Mouse (Mus musculus): Measurements from ENCODE around the gene Trip6. TPM values are rescaled to one million over a fixed set of nuclear protein-coding genes. Genes with fewer than 3 reads are reported as not detected.
A peak's percentile ranks its signal among the peaks of the same experiment; 100 is the strongest.

Trip6 gene
- polyA plus RNA-seq, 2 experiments, result 4.9 to 7.2 TPM

DNA sequence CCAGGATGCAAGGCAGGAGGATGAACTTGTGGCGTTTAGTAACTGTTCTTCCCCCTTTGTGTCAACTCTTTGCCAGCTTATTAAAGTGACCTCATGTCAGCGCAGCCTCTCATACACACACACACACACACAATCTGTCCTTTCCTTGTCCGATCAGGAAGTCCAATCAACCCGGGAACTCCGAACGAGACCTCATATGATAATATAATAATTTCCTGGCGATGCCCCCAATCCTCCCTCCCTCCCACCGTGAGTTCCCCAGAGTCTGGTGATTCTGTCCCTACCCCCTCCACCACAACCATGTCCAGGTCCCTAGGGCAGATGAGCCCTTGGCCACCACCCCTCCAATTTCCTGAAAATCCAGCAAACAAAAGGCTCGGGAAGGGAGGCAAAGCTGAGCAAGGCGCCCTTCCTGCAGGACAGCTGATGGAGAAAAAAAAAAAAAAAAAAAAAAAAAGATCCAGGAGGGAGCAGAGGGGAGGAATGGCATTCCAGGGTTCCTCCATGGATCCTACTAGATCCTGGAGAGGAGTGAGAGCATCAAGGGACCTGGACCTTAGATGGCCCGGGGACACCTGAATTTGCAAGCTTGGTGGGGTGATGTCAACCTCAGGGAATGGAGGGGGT lies 24.6 kb upstream of the Trip6 start:
- no peak overlapping the region for H3K27ac ChIP-seq

DNA sequence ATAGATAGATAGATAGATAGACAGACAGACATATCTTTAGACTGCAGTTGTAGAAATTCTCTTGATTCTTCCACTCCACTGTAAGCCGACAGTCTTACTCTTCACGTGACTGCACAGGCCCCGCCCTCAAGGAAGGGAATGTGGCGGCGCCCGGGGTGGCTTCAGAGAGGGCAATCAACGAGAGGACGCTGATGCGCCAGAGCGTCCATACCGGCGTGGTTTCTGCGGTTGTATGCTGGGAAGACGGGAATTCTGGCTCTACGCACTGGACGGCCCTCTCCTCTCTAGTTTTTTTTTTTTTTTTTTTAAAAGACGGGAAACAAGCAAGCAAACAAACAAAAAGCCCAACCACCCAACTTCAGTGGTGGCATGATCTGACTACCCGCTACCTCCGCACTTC lies 24.1 kb upstream of the Trip6 start:
- Histone ChIP-seq H3K4me1 (replicated peaks; ENCODE audit: control insufficient read depth in 2 of 2, insufficient read depth in 2 of 2, low read length in 1 of 2) (peaks cover 2 to 20% of the 10 kb centered on the region in 2 experiments; a peak in 2 of 4 replicates), H3K9ac (replicated peaks) (peak overlapping the region; percentile 67), H3K4me2 (ENCODE audit: low read depth) (peak overlapping the region; percentile 83), H3K9me3 (ENCODE audit: control insufficient read depth, low read length) (no peaks in the 10 kb centered on the region), H3K4me3 (ENCODE audit: insufficient read depth in 1 of 2, low read depth in 2 of 2, low read length in 2 of 2) (peak overlapping the region; percentile 56 to 82), H3K27ac (no peak overlapping the region), H3K27me3 (ENCODE audit: control insufficient read depth, insufficient read depth, low read length) (no peaks in the 10 kb centered on the region), H3K36me3 (replicated peaks; ENCODE audit: control insufficient read depth, insufficient read depth, low read depth) (no peaks in the 10 kb centered on the region)
- ATAC-seq (ENCODE audit: insufficient read depth), result peak; percentile 66
- peak; percentile 55 to 71 (median 65) for DNase-seq (ENCODE audit: low read depth in 3 of 3, low spot score in 3 of 3)
- WGBS (ENCODE audit: insufficient replicate concordance), result under 1% methylated on average over 19 of the region's 19 CpGs
- TF ChIP-seq CTCF (IDR thresholded peaks at IDR 0.05; ENCODE audit: low read depth) (no peak), EP300 (IDR thresholded peaks at IDR 0.05; ENCODE audit: low read depth) (no peak)

More for the DNA sequence above, 24.6 kb upstream of the Trip6 start:
- ATAC-seq (ENCODE audit: insufficient read depth), result peak; percentile 34
- 1% methylated on average over 11 of the region's 11 CpGs for WGBS (ENCODE audit: insufficient replicate concordance)
- DNase-seq (ENCODE audit: low read depth in 3 of 3, low spot score in 3 of 3), result no peak
- Histone ChIP-seq H3K36me3 (replicated peaks; ENCODE audit: control insufficient read depth, insufficient read depth, low read depth) (no peaks in the 10 kb centered on the region), H3K27me3 (ENCODE audit: control insufficient read depth, insufficient read depth, low read length) (no peaks in the 10 kb centered on the region), H3K9me3 (ENCODE audit: control insufficient read depth, low read length) (no peaks in the 10 kb centered on the region), H3K9ac (replicated peaks) (peak overlapping the region; percentile 67), H3K4me2 (ENCODE audit: low read depth) (peak overlapping the region; percentile 83), H3K4me3 (ENCODE audit: insufficient read depth in 1 of 2, low read depth in 2 of 2, low read length in 2 of 2) (peak overlapping the region; percentile 56 to 82), H3K4me1 (replicated peaks; ENCODE audit: control insufficient read depth in 2 of 2, insufficient read depth in 2 of 2, low read length in 1 of 2) (peaks cover 2 to 20% of the 10 kb centered on the region in 2 experiments; a peak in 2 of 4 replicates)
- no peak for TF ChIP-seq EP300 (IDR thresholded peaks at IDR 0.05; ENCODE audit: low read depth)
- TF ChIP-seq CTCF (IDR thresholded peaks at IDR 0.05; ENCODE audit: low read depth), result no peak

DNA sequence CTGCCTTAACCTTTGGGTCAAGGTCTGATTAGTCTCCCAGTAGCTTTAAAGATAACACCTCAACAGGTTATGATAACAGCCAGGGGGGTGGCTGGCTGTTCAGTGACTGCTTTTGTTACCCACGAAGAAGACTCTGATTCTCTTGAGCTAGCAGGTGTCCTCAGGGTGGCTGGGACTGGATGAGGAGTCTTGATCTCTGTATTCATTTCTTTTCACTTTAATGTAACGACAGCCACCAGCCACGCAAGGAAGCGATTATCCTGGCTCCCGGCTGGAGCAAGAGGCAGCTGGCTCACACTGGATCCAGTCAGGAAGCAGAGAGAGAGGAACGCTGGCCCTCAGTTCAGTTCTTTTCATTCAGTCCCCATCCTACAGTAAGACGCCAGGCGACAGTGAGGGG lies 23.0 kb upstream of the Trip6 start:
- Histone ChIP-seq H3K36me3 (replicated peaks; ENCODE audit: control insufficient read depth, insufficient read depth, low read depth) (no peaks in the 10 kb centered on the region), H3K27ac (no peak overlapping the region), H3K9ac (replicated peaks) (no peak overlapping the region), H3K4me1 (replicated peaks; ENCODE audit: control insufficient read depth in 2 of 2, insufficient read depth in 2 of 2, low read length in 1 of 2) (peaks cover 2 to 24% of the 10 kb centered on the region in 2 experiments; a peak in 2 of 4 replicates), H3K4me2 (ENCODE audit: low read depth) (no peak overlapping the region; the same call in 1 of the 2 replicates), H3K9me3 (ENCODE audit: control insufficient read depth, low read length) (no peaks in the 10 kb centered on the region), H3K4me3 (ENCODE audit: insufficient read depth in 1 of 2, low read depth in 2 of 2, low read length in 2 of 2) (no peak overlapping the region), H3K27me3 (ENCODE audit: control insufficient read depth, insufficient read depth, low read length) (no peaks in the 10 kb centered on the region)
- DNase-seq (ENCODE audit: low read depth in 3 of 3, low spot score in 3 of 3) (no peak), ATAC-seq (ENCODE audit: insufficient read depth) (no peak)
- 68% methylated on average over 8 of the region's 8 CpGs for WGBS (ENCODE audit: insufficient replicate concordance)
- no peak for TF ChIP-seq EP300 (IDR thresholded peaks at IDR 0.05; ENCODE audit: low read depth)
- no peak for TF ChIP-seq CTCF (IDR thresholded peaks at IDR 0.05; ENCODE audit: low read depth)

DNA sequence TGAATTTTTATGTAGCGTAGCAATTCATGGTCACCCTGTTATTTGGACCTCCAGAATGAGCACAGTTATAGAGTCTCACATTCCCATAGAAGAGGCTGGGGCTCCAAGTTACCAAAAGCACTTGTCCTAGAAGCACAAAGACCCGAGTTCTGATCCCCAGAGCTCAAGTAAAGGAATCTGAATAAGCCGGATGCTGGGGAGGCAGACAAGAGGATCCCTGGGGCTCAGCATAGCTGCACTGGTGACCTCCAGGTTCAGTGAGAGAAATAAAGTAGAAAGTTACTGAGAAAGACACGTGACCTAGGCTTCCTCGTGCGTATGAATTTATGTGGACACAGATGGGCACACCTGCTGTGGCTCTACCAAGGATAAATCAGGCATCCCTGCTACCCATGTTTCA lies 20.9 kb upstream of the Trip6 start:
- Histone ChIP-seq H3K36me3 (replicated peaks; ENCODE audit: control insufficient read depth, insufficient read depth, low read depth) (no peaks in the 10 kb centered on the region), H3K27ac (no peak overlapping the region), H3K9me3 (ENCODE audit: control insufficient read depth, low read length) (no peaks in the 10 kb centered on the region), H3K4me3 (ENCODE audit: insufficient read depth in 1 of 2, low read depth in 2 of 2, low read length in 2 of 2) (no peak overlapping the region), H3K4me1 (replicated peaks; ENCODE audit: control insufficient read depth in 2 of 2, insufficient read depth in 2 of 2, low read length in 1 of 2) (peaks cover 2 to 21% of the 10 kb centered on the region in 2 experiments; a peak in 2 of 4 replicates), H3K9ac (replicated peaks) (no peak overlapping the region), H3K27me3 (ENCODE audit: control insufficient read depth, insufficient read depth, low read length) (no peaks in the 10 kb centered on the region), H3K4me2 (ENCODE audit: low read depth) (no peak overlapping the region)
- ATAC-seq (ENCODE audit: insufficient read depth), result no peak
- 69% methylated on average over 6 of the region's 6 CpGs for WGBS (ENCODE audit: insufficient replicate concordance)
- DNase-seq (ENCODE audit: low read depth in 3 of 3, low spot score in 3 of 3), result no peak
- no peak for TF ChIP-seq CTCF (IDR thresholded peaks at IDR 0.05; ENCODE audit: low read depth)
- no peak for TF ChIP-seq EP300 (IDR thresholded peaks at IDR 0.05; ENCODE audit: low read depth)

DNA sequence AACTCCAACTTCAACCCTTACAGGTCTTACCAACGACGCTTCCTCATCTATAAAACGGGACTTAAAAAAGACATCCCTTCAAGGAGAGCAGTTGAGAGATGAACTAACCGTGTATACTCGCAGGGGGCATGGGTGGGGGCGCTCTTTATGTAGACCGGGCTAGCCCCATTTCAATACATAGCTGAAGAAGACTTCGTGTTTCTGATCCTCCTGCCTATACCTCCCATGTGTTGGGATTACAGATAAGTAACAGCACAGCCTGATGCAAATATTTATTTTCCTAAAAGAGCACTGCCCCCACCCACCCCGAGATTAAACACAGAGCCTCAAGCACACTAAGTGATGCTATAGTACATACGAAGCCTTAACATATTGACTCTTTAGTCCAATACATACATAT lies 20.1 kb upstream of the Trip6 start:
- no peak overlapping the region for H3K27ac ChIP-seq
- H3K4me1 ChIP-seq (replicated peaks; ENCODE audit: control insufficient read depth in 2 of 2, insufficient read depth in 2 of 2, low read length in 1 of 2), result peaks cover 2 to 20% of the 10 kb centered on the region in 2 experiments; a peak in 2 of 4 replicates
- H3K9ac ChIP-seq (replicated peaks), result no peak overlapping the region
- no peaks in the 10 kb centered on the region for H3K36me3 ChIP-seq (replicated peaks; ENCODE audit: control insufficient read depth, insufficient read depth, low read depth)
- no peaks in the 10 kb centered on the region for H3K9me3 ChIP-seq (ENCODE audit: control insufficient read depth, low read length)
- TF ChIP-seq EP300 (IDR thresholded peaks at IDR 0.05; ENCODE audit: low read depth) (no peak), CTCF (IDR thresholded peaks at IDR 0.05; ENCODE audit: low read depth) (no peak)
- H3K4me2 ChIP-seq (ENCODE audit: low read depth), result peak overlapping the region; percentile 86
- no peak for DNase-seq (ENCODE audit: low read depth in 3 of 3, low spot score in 3 of 3)
- WGBS (ENCODE audit: insufficient replicate concordance), result 29% methylated on average over 10 of the region's 10 CpGs
- no peaks in the 10 kb centered on the region for H3K27me3 ChIP-seq (ENCODE audit: control insufficient read depth, insufficient read depth, low read length)
- no peak overlapping the region for H3K4me3 ChIP-seq (ENCODE audit: insufficient read depth in 1 of 2, low read depth in 2 of 2, low read length in 2 of 2)
- no peak for ATAC-seq (ENCODE audit: insufficient read depth)
